ENCODE assay signal across 8 mouse cellular contexts in genomic region chr6:145210816-145211338, GRCm38 (mm10). TPM values are rescaled to one million over a fixed set of nuclear protein-coding genes. Genes with fewer than 3 reads are reported as not detected.
A peak's percentile ranks its signal among the peaks of the same experiment; 100 is the strongest.
DNase-seq lines count a peak whose midpoint lies in the region; ATAC-seq and TF ChIP-seq lines count a peak whose summit lies in the region.

TSS of gene Casc1 (minus strand) at chr6:145211005.
TSS of gene Etfrf1 (plus strand) at chr6:145211134.

- no peaks in the 10 kb centered on the region for H3K9me3 ChIP-seq in heart, embryonic 12.5 days (replicated peaks)
- no peaks in the 10 kb centered on the region for H3K9me3 ChIP-seq in kidney, postnatal 0 days (replicated peaks; ENCODE audit: low read length)
- no peaks in the 10 kb centered on the region for H3K9me3 ChIP-seq in liver, embryonic 11.5 days (ENCODE audit: control insufficient read depth, low read length)
- no peaks in the 10 kb centered on the region for H3K9me3 ChIP-seq in stomach, embryonic 14.5 days (ENCODE audit: control insufficient read depth, low read depth, low read length)

- peaks cover 5% of the 10 kb centered on the region for H3K36me3 ChIP-seq in heart, embryonic 12.5 days
- H3K36me3 ChIP-seq in kidney, postnatal 0 days (ENCODE audit: insufficient read depth, low read length), result peaks cover 4% of the 10 kb centered on the region; the same call in 1 of the 2 replicates
- H3K36me3 ChIP-seq in liver, embryonic 11.5 days (ENCODE audit: control insufficient read depth, insufficient read depth, low read length), result 0 out of 2 replicates have a peak, but pooled peaks cover 2% of the 10 kb centered on the region
- peaks cover 4% of the 10 kb centered on the region for H3K36me3 ChIP-seq in stomach, embryonic 14.5 days (ENCODE audit: control insufficient read depth, insufficient read depth, low read length)

- no peak for TF ChIP-seq CTCF in kidney, postnatal 0 days (IDR thresholded peaks at IDR 0.05; ENCODE audit: low read depth)

- H3K4me1 ChIP-seq in heart, embryonic 12.5 days (replicated peaks), result peaks cover 9% of the 10 kb centered on the region
- no peaks in the 10 kb centered on the region for H3K4me1 ChIP-seq in kidney, postnatal 0 days (replicated peaks; ENCODE audit: insufficient read depth, low read length)
- H3K4me1 ChIP-seq in liver, embryonic 11.5 days (replicated peaks; ENCODE audit: control insufficient read depth, insufficient read depth, low read length), result peaks cover 8% of the 10 kb centered on the region
- peaks cover 9% of the 10 kb centered on the region; the same call in 1 of the 2 replicates for H3K4me1 ChIP-seq in stomach, embryonic 14.5 days (ENCODE audit: control insufficient read depth, insufficient read depth, low read length)

- peak within 1 kb of the TSS; percentile 99 for H3K27ac ChIP-seq in heart, embryonic 12.5 days (ENCODE audit: poor library complexity, severe bottlenecking)
- peak within 1 kb of the TSS; percentile 99 for H3K27ac ChIP-seq in kidney, postnatal 0 days
- H3K27ac ChIP-seq in liver, embryonic 11.5 days (ENCODE audit: low read depth, low read length), result peak within 1 kb of the TSS; percentile 94
- peak within 1 kb of the TSS; percentile 96 for H3K27ac ChIP-seq in stomach, embryonic 14.5 days (ENCODE audit: low read length)

- WGBS in heart, embryonic 12.5 days, result 0% methylated on average over 36 of the region's 36 CpGs
- 0% methylated on average over 36 of the region's 36 CpGs for WGBS in kidney, postnatal 0 days
- under 1% methylated on average over 36 of the region's 36 CpGs for WGBS in liver, embryonic 11.5 days
- under 1% methylated on average over 35 of the region's 36 CpGs for WGBS in stomach, embryonic 14.5 days

- ATAC-seq in erythroid progenitor cell, adult 5-6 weeks (replicated peaks; ENCODE audit: low FRiP score, poor library complexity, severe bottlenecking), result peak; percentile 95
- ATAC-seq in heart, embryonic 12.5 days (ENCODE audit: insufficient number of reproducible peaks, low FRiP score), result peak; percentile 100
- ATAC-seq in kidney, postnatal 0 days (replicated peaks; ENCODE audit: low FRiP score, low read depth), result peak; percentile 100
- ATAC-seq in liver, embryonic 11.5 days (replicated peaks; ENCODE audit: low FRiP score), result peak; percentile 100
- peak; percentile 100 for ATAC-seq in stomach, embryonic 14.5 days (ENCODE audit: insufficient number of reproducible peaks, insufficient read depth, low FRiP score, low read depth)

- peak; percentile 99 for DNase-seq in CD4-positive helper T cell, adult 2 months (ENCODE audit: low read depth, low spot score)
- DNase-seq in brain, embryonic 18.5 days (ENCODE audit: low read depth, low spot score), result peak; percentile 99
- DNase-seq in kidney, postnatal 0 days (ENCODE audit: low spot score), result peak; percentile 100
- DNase-seq in liver, embryonic 11.5 days (ENCODE audit: low spot score), result peak; percentile 99
- DNase-seq in naive thymus-derived CD4-positive, alpha-beta T cell, adult 2 months (ENCODE audit: low read depth), result peak; percentile 99

- no peaks in the 10 kb centered on the region for H3K27me3 ChIP-seq in heart, embryonic 12.5 days (replicated peaks)
- no peaks in the 10 kb centered on the region for H3K27me3 ChIP-seq in kidney, postnatal 0 days (ENCODE audit: insufficient read depth, low read length)
- no peaks in the 10 kb centered on the region for H3K27me3 ChIP-seq in liver, embryonic 11.5 days (replicated peaks; ENCODE audit: control insufficient read depth, insufficient read depth, low read length)
- no peaks in the 10 kb centered on the region for H3K27me3 ChIP-seq in stomach, embryonic 14.5 days (ENCODE audit: control insufficient read depth, insufficient read depth, low read length)

- peak within 1 kb of the TSS; percentile 81 for H3K9ac ChIP-seq in heart, embryonic 12.5 days
- H3K9ac ChIP-seq in kidney, postnatal 0 days (ENCODE audit: low read depth, low read length), result peak within 1 kb of the TSS; percentile 87
- peak within 1 kb of the TSS; percentile 85 for H3K9ac ChIP-seq in liver, embryonic 11.5 days (ENCODE audit: low read depth, low read length)
- peak within 1 kb of the TSS; percentile 84 for H3K9ac ChIP-seq in stomach, embryonic 14.5 days (replicated peaks; ENCODE audit: low read depth, low read length)

- H3K4me2 ChIP-seq in heart, embryonic 12.5 days, result peak within 1 kb of the TSS; percentile 90
- H3K4me2 ChIP-seq in kidney, postnatal 0 days (ENCODE audit: low read length), result peak within 1 kb of the TSS; percentile 66
- peak within 1 kb of the TSS; percentile 81 for H3K4me2 ChIP-seq in liver, embryonic 11.5 days
- peak within 1 kb of the TSS; percentile 83 for H3K4me2 ChIP-seq in stomach, embryonic 14.5 days (replicated peaks; ENCODE audit: low read depth, low read length)

- H3K4me3 ChIP-seq in heart, embryonic 12.5 days, result peak within 1 kb of the TSS; percentile 67
- H3K4me3 ChIP-seq in kidney, postnatal 0 days (replicated peaks; ENCODE audit: low read depth, low read length), result peak within 1 kb of the TSS; percentile 73
- H3K4me3 ChIP-seq in liver, embryonic 11.5 days (ENCODE audit: low read depth, low read length), result peak within 1 kb of the TSS; percentile 78
- peak within 1 kb of the TSS; percentile 77 for H3K4me3 ChIP-seq in stomach, embryonic 14.5 days (ENCODE audit: low read depth, low read length)

RNA-seq across cellular contexts. Expression of gene Casc1, which starts in this region (rescaled TPM):
- 2.9 TPM in 2 replicates for total RNA-seq in erythroid progenitor cell, adult 5-6 weeks (2015; ENCODE audit: low replicate concordance)
- total RNA-seq in erythroid progenitor cell, adult 5-6 weeks (2017; ENCODE audit: low replicate concordance), result 0.45 and 4.4 TPM in 2 replicates
- polyA plus RNA-seq in heart, embryonic 12.5 days (2016; fragmentation: Nextera tagmentation; extraction: Ambion mirVana), result 0.22 and 0.35 TPM in 2 replicates
- polyA plus RNA-seq in kidney, postnatal 0 days (2015; fragmentation: Nextera tagmentation; extraction: Ambion mirVana), result 0.46 TPM in 2 replicates
- polyA plus RNA-seq in liver, embryonic 11.5 days (2014; fragmentation: Nextera tagmentation; extraction: Ambion mirVana), result 0.22 and 0.40 TPM in 2 replicates
- polyA plus RNA-seq in stomach, embryonic 14.5 days (2014; fragmentation: Nextera tagmentation; extraction: Ambion mirVana), result 0.73 and 0.74 TPM in 2 replicates

RNA-seq across cellular contexts. Expression of gene Etfrf1, which starts in this region (rescaled TPM):
- total RNA-seq in erythroid progenitor cell, adult 5-6 weeks (2015; ENCODE audit: low replicate concordance), result 2.5 and 3.2 TPM in 2 replicates
- 6.5 and 21.9 TPM in 2 replicates for total RNA-seq in erythroid progenitor cell, adult 5-6 weeks (2017; ENCODE audit: low replicate concordance)
- polyA plus RNA-seq in heart, embryonic 12.5 days (2016; fragmentation: Nextera tagmentation; extraction: Ambion mirVana), result 58.3 and 60.0 TPM in 2 replicates
- polyA plus RNA-seq in kidney, postnatal 0 days (2015; fragmentation: Nextera tagmentation; extraction: Ambion mirVana), result 58.2 and 59.7 TPM in 2 replicates
- polyA plus RNA-seq in liver, embryonic 11.5 days (2014; fragmentation: Nextera tagmentation; extraction: Ambion mirVana), result 23.1 and 24.8 TPM in 2 replicates
- 30.3 and 34.6 TPM in 2 replicates for polyA plus RNA-seq in stomach, embryonic 14.5 days (2014; fragmentation: Nextera tagmentation; extraction: Ambion mirVana)

Comparison
In these comparisons a context has a peak if more than half of its experiments do, and no peak if none do; other contexts are left out.
1. Peak in every context shown above with its lines: DNase-seq, ATAC-seq, H3K4me3 ChIP-seq and H3K27ac ChIP-seq.